Mouse (Mus musculus): ENCODE results near the gene Slc7a7. TPM values are rescaled to one million over a fixed set of nuclear protein-coding genes. Genes with fewer than 3 reads are reported as not detected.

The Slc7a7 gene
- polyA plus RNA-seq (2015; fragmentation: Nextera tagmentation; extraction: Ambion mirVana) = 3.9 and 4.9 TPM in 2 replicates

DNA sequence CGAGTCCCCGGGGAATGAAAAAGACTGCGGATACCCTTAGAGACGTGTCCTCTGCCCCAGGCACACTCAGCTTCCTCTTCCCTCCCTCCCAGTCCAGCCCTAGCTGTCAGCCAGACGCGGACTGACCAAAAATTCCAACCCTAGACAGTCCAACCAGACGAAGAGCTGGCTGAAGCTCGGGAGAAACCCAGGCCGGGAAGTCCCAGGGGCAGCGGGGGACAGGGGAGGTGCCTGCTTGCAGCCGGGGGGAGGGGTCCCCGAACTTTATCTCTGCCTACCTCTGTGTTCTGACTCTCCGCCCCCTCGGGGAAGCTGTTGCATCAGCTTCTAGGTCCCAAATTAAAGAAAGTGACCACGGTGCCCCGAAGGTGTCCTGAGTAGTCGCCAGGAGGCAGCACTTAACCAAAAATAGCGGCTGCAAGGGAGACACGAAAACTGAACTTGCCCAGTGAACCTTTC is at the start of gene Slc7a7:
Gene Slc7a7 (minus strand): TSS at position 158 of the 459 bp plus-strand sequence.
- no peak within 1 kb of the TSS for H3K27ac ChIP-seq (ENCODE audit: low read length)
- ATAC-seq = no peak

DNA sequence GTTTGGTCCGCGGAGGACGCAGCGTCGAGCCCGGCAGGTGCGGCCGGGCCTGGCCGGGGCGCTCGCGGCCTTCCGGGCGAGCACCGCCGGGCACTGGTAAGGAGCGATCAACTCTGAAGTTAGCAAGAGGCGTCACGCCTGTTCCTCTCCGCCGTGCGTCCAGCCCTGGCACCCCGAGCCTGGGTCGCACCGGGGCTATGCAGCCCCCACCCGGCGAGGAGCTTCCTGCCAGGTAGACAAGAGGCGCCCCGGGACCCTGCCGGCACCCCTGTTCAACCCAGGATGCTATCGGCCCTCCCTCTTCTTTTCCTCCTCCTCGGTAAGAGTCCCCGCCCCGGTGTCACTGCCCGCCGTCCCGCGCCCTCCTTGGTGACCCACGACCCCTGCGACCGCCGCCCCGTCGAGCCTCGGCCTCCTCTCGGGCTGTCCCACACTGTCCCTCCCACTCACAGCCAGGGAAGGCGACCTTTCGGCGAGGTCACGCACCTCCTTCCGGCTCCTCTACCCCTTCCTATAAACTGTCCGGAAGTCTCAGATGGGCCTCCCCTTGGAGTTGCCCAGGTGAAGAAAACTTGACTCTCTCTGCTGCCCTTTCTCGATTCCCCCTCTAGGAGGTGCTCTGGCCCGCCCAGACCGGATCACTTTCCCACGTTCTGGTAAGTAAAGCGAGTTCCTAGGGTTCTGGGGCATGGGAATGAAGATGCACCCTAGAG is 46.9 kb upstream of the Slc7a7 start:
- WGBS = 1% methylated on average over 56 of the region's 57 CpGs
- no peaks in the 10 kb centered on the region for H3K9me3 ChIP-seq (ENCODE audit: control insufficient read depth, low read length)
- peak overlapping the region; percentile 70 for H3K4me2 ChIP-seq (ENCODE audit: low read length)
- H3K4me1 ChIP-seq (replicated peaks; ENCODE audit: control insufficient read depth, insufficient read depth, low read length) = peaks cover 13% of the 10 kb centered on the region
- no peaks in the 10 kb centered on the region for H3K27me3 ChIP-seq (replicated peaks; ENCODE audit: control insufficient read depth, insufficient read depth, low read length)
- H3K9ac ChIP-seq (replicated peaks; ENCODE audit: low read depth, low read length) = peak overlapping the region; percentile 84
- H3K27ac ChIP-seq (ENCODE audit: low read length) = peak overlapping the region; percentile 41
- peak overlapping the region; percentile 87 for H3K4me3 ChIP-seq (replicated peaks; ENCODE audit: low read length)
- H3K36me3 ChIP-seq (ENCODE audit: control insufficient read depth, insufficient read depth) = peaks cover 10% of the 10 kb centered on the region
- peak; percentile 72 for ATAC-seq

More for the DNA sequence above, at the start of gene Slc7a7:
- Histone ChIP-seq H3K9me3 (ENCODE audit: control insufficient read depth, low read length) (no peaks in the 10 kb centered on the region), H3K36me3 (ENCODE audit: control insufficient read depth, insufficient read depth) (no peaks in the 10 kb centered on the region), H3K4me1 (replicated peaks; ENCODE audit: control insufficient read depth, insufficient read depth, low read length) (no peaks in the 10 kb centered on the region; the same call in 1 of the 2 replicates), H3K27me3 (replicated peaks; ENCODE audit: control insufficient read depth, insufficient read depth, low read length) (0 out of 2 replicates have a peak, but pooled peaks cover 5% of the 10 kb centered on the region), H3K4me2 (ENCODE audit: low read length) (no peak within 1 kb of the TSS), H3K4me3 (replicated peaks; ENCODE audit: low read length) (no peak within 1 kb of the TSS), H3K9ac (replicated peaks; ENCODE audit: low read depth, low read length) (no peak within 1 kb of the TSS)
- WGBS = 14% methylated on average over 19 of the region's 19 CpGs

DNA sequence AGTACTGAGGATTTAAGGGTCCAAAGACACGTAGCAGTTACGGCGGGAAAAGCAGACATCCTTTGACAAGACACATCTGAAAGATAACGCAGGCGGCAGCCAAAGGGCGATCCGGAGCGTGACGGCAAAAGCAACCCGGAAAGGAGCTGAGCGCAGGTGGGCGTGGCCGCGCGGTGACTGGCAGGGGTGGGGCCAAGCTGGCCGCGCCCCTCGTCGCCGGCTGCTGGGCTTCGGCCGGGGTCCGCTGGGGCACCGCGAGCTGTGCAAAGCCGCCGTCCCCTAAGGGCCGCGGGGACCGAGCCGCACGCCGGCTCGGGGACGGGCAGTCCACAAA is 46.3 kb upstream of the Slc7a7 start, which contains the start of gene Lrp10:
Gene Lrp10 (plus strand): TSS at position 179 of the 334 bp plus-strand sequence.
- H3K36me3 ChIP-seq (ENCODE audit: control insufficient read depth, insufficient read depth) = peaks cover 5% of the 10 kb centered on the region
- H3K4me2 ChIP-seq (ENCODE audit: low read length) = peak within 1 kb of the TSS; percentile 70
- no peaks in the 10 kb centered on the region for H3K9me3 ChIP-seq (ENCODE audit: control insufficient read depth, low read length)
- ATAC-seq = peak; percentile 91
- 0% methylated on average over 35 of the region's 35 CpGs for WGBS
- peak within 1 kb of the TSS; percentile 84 for H3K9ac ChIP-seq (replicated peaks; ENCODE audit: low read depth, low read length)
- no peaks in the 10 kb centered on the region for H3K27me3 ChIP-seq (replicated peaks; ENCODE audit: control insufficient read depth, insufficient read depth, low read length)
- H3K4me1 ChIP-seq (replicated peaks; ENCODE audit: control insufficient read depth, insufficient read depth, low read length) = peaks cover 13% of the 10 kb centered on the region
- H3K4me3 ChIP-seq (replicated peaks; ENCODE audit: low read length) = peak within 1 kb of the TSS; percentile 87
- H3K27ac ChIP-seq (ENCODE audit: low read length) = peak within 1 kb of the TSS; percentile 72

DNA sequence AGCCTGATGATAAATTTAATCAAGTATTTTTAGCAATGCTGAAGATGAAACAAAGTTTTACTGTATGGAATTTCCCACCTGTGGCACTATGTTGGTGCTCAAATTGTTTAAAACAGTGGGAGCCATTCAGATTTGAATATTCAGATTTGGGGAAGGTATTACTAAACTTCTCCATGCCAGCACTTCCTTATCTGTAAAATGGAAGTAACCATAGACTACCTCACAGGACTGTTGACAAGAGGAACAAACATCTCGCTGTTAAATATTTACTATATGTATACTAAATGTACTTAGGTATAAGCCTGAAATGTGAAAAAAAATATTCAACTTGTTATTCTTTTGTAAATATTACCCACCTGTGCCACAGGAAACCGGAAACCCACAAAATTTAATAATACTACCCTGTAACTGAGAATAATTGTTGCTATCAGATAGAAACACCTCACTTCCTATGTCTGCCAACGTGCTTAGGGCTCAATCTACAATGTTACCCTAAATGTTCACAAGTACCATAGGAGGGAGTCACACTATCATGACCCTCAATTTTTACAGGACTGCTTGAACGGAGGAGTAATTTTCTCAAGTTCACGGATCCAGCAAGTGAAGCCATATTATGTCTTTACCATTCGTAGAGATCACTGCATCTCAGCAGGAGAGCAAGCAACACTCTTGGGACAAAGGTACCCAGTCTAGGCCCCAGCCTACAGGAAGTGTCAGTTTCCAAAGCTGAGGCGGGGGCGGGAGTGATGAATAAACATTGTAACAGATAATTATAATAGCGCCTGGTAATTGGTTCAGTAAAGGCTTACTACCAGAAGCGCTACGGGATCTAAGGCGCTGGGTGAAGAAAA is 45.8 kb upstream of the Slc7a7 start:
- H3K27ac ChIP-seq (ENCODE audit: low read length) = peak overlapping the region; percentile 72
- peaks cover 5% of the 10 kb centered on the region; the same call in 1 of the 2 replicates for H3K36me3 ChIP-seq (ENCODE audit: control insufficient read depth, insufficient read depth)
- peak overlapping the region; percentile 70 for H3K4me2 ChIP-seq (ENCODE audit: low read length)
- H3K27me3 ChIP-seq (replicated peaks; ENCODE audit: control insufficient read depth, insufficient read depth, low read length) = no peaks in the 10 kb centered on the region
- peak overlapping the region; percentile 84 for H3K9ac ChIP-seq (replicated peaks; ENCODE audit: low read depth, low read length)
- peaks cover 13% of the 10 kb centered on the region for H3K4me1 ChIP-seq (replicated peaks; ENCODE audit: control insufficient read depth, insufficient read depth, low read length)
- H3K4me3 ChIP-seq (replicated peaks; ENCODE audit: low read length) = peak overlapping the region; percentile 87
- ATAC-seq = peak; percentile 69
- 15% methylated on average over 12 of the region's 12 CpGs for WGBS
- no peaks in the 10 kb centered on the region for H3K9me3 ChIP-seq (ENCODE audit: control insufficient read depth, low read length)

DNA sequence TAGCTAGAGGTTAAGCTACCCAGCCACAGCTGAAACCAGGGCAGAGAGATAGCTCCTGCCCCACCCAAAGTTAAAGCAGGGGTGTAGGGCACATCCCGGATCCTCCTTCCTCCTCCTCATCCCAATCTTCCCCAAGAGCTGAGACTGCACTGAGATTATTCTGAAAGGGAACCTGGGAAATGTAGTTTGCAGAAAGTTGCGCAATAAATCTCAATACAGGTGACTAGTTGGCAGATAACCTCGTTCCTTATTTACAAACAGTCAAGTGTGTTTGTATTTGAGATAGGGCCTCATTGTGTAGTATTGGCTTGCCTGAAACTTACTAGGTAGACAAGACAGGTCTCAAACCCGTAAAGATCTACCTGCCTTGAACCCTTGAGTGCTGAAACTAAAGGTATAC is 44.6 kb upstream of the Slc7a7 start:
- WGBS = 83% methylated on average over 4 of the region's 4 CpGs
- H3K4me3 ChIP-seq (replicated peaks; ENCODE audit: low read length) = no peak overlapping the region
- ATAC-seq = no peak
- no peak overlapping the region for H3K27ac ChIP-seq (ENCODE audit: low read length)
- H3K27me3 ChIP-seq (replicated peaks; ENCODE audit: control insufficient read depth, insufficient read depth, low read length) = no peaks in the 10 kb centered on the region
- H3K4me2 ChIP-seq (ENCODE audit: low read length) = no peak overlapping the region
- no peak overlapping the region for H3K9ac ChIP-seq (replicated peaks; ENCODE audit: low read depth, low read length)
- H3K9me3 ChIP-seq (ENCODE audit: control insufficient read depth, low read length) = no peaks in the 10 kb centered on the region
- H3K4me1 ChIP-seq (replicated peaks; ENCODE audit: control insufficient read depth, insufficient read depth, low read length) = peaks cover 13% of the 10 kb centered on the region
- no peaks in the 10 kb centered on the region for H3K36me3 ChIP-seq (ENCODE audit: control insufficient read depth, insufficient read depth)

DNA sequence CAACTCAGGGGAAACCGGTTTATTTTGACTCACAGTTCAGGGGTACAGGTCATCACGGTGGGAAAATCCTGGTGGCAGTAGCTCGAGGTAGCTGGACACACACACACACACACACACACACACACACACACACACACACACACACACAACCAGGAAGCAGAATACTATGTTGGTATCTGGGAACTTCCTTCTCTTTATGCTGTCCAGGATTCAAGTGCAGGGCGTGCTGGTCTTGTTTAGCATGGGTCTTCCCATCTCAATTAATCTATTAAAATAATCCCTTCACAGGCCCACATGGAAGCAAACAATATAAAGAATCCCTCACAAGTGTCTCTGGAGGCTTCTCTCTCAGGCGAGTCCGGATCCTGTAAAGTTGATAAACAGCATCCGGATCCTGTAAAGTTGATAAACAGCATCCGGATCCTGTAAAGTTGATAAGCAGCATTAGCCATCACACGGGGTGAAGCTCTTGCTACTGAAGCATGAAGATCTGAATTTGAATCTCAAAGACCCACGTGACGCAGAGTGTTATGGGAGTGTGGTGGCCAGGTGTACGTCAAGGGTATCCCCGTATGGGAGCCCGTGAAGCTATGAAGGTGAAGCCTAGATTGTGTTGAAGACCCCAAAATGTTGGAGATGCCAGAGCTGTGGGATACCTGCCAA is 40.5 kb upstream of the Slc7a7 start:
- H3K9me3 ChIP-seq (ENCODE audit: control insufficient read depth, low read length) = no peaks in the 10 kb centered on the region
- no peaks in the 10 kb centered on the region for H3K4me1 ChIP-seq (replicated peaks; ENCODE audit: control insufficient read depth, insufficient read depth, low read length)
- H3K27me3 ChIP-seq (replicated peaks; ENCODE audit: control insufficient read depth, insufficient read depth, low read length) = no peaks in the 10 kb centered on the region
- no peak overlapping the region for H3K9ac ChIP-seq (replicated peaks; ENCODE audit: low read depth, low read length)
- H3K4me2 ChIP-seq (ENCODE audit: low read length) = no peak overlapping the region
- H3K36me3 ChIP-seq (ENCODE audit: control insufficient read depth, insufficient read depth) = no peaks in the 10 kb centered on the region
- WGBS = 91% methylated on average over 14 of the region's 14 CpGs
- H3K4me3 ChIP-seq (replicated peaks; ENCODE audit: low read length) = no peak overlapping the region
- ATAC-seq = no peak
- H3K27ac ChIP-seq (ENCODE audit: low read length) = no peak overlapping the region

DNA sequence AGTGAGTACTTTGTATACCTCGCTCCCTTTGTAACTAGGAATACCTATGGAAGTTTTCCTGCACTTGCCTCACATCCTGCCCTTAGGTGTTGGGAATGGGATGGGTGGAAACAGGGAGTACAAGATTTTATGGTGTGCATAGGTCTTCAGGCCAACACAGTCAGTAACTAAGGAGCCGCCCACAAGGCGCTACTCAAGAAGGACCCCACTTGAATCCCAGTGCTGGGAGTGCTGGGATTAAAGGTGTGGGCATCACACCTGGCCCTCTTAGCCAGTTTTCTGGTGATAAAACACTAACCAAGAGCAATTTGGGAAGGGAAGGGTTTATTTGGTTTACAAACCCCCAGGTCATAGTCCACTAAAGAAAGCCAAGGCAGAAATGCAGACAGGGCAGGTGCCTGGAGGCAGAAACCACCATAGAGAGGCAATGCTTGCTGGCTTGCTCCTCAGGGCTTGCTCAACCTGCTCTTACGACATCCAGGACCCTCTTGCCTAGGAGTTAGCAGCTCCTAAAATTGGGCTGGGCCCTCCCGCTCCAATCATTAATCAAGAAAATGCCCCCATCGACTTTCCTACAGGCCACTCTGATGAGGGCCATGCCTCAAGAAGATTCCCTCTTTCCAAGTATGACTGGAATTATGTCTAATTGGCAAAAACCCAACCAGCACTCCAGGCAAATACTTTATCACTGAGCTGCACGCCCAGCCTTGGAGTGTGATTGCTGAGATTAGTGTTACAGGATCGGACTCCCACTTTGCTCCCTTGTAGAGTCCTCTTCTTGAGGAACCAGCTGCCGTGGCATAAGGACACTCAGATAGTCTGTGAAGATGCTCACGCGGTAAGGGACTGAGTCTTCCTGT is 37.3 kb upstream of the Slc7a7 start:
- no peak for ATAC-seq
- Histone ChIP-seq H3K4me2 (ENCODE audit: low read length) (no peak overlapping the region), H3K27me3 (replicated peaks; ENCODE audit: control insufficient read depth, insufficient read depth, low read length) (no peaks in the 10 kb centered on the region), H3K4me1 (replicated peaks; ENCODE audit: control insufficient read depth, insufficient read depth, low read length) (no peaks in the 10 kb centered on the region), H3K4me3 (replicated peaks; ENCODE audit: low read length) (no peak overlapping the region), H3K27ac (ENCODE audit: low read length) (no peak overlapping the region), H3K9ac (replicated peaks; ENCODE audit: low read depth, low read length) (no peak overlapping the region), H3K36me3 (ENCODE audit: control insufficient read depth, insufficient read depth) (no peaks in the 10 kb centered on the region), H3K9me3 (ENCODE audit: control insufficient read depth, low read length) (no peaks in the 10 kb centered on the region)
- 87% methylated on average over 11 of the region's 11 CpGs for WGBS

DNA sequence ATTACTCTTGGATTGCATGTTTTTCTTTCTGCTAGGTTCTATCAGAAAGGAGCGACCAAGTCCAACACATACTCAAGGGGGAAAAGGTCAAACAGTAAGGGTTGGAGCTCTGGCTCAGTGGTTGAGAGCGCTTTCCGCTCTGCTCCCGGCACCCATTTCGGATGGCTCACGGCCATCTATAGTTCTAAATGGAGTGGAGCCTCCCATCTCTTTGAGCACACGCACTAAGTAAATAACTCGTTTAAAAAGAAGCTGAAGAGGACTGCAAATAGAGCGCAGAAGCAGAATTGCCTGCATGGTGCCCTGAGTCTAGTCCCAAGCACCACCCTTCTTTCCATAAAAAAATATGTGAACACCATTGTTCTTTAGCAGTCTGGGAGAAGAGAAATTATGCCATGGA is 36.0 kb upstream of the Slc7a7 start:
- Histone ChIP-seq H3K9ac (replicated peaks; ENCODE audit: low read depth, low read length) (no peak overlapping the region), H3K27ac (ENCODE audit: low read length) (no peak overlapping the region), H3K4me2 (ENCODE audit: low read length) (no peak overlapping the region), H3K4me3 (replicated peaks; ENCODE audit: low read length) (no peak overlapping the region), H3K4me1 (replicated peaks; ENCODE audit: control insufficient read depth, insufficient read depth, low read length) (peaks cover 3% of the 10 kb centered on the region; the same call in 1 of the 2 replicates), H3K9me3 (ENCODE audit: control insufficient read depth, low read length) (no peaks in the 10 kb centered on the region), H3K27me3 (replicated peaks; ENCODE audit: control insufficient read depth, insufficient read depth, low read length) (no peaks in the 10 kb centered on the region), H3K36me3 (ENCODE audit: control insufficient read depth, insufficient read depth) (no peaks in the 10 kb centered on the region)
- 85% methylated on average over 9 of the region's 9 CpGs for WGBS
- ATAC-seq = no peak

Measured in forebrain, embryonic 16.5 days (tissue).